Mouse (Mus musculus) forebrain, postnatal 0 days (tissue): ENCODE results near the gene Olfm2. TPM values are rescaled to one million over a fixed set of nuclear protein-coding genes. Genes with fewer than 3 reads are reported as not detected.

ENCODE experiments used
- ATAC-seq: fragments of 200-750 bp; cut with Nextera tagmentation; 2 replicates; pipeline ENCODE4 v1.8.0; 2017; ENCODE audit warnings: mild to moderate bottlenecking, moderate library complexity
- DNase-seq: peaks from one replicate; pipeline ENCODE4 v3.0.0-alpha.2; 2015
- H3K27ac ChIP-seq: fragments of 300-500 bp; sonication (generic); 2 replicates; pipeline ENCODE4 v1.5.1; 2014; ENCODE audit warnings: low read depth, mild to moderate bottlenecking, antibody characterized with exemption, low read length, moderate library complexity, mixed read lengths
- H3K27me3 ChIP-seq: fragments of 300-500 bp; sonication (generic); 2 replicates; pipeline ENCODE4 v1.6.1; 2014; ENCODE audit warnings: mild to moderate bottlenecking, low read length, mixed read lengths; ENCODE audit not compliant: insufficient read depth
- H3K36me3 ChIP-seq: fragments of 300-500 bp; sonication (generic); 2 replicates; pipeline ENCODE4 v1.6.1; 2014; ENCODE audit warnings: mild to moderate bottlenecking, moderate library complexity; ENCODE audit not compliant: insufficient read depth
- H3K4me1 ChIP-seq: fragments of 300-500 bp; sonication (generic); 2 replicates; pipeline ENCODE4 v1.6.1; 2014; ENCODE audit warnings: antibody characterized with exemption; ENCODE audit not compliant: insufficient read depth
- H3K4me2 ChIP-seq: fragments of 300-500 bp; sonication (generic); 2 replicates; pipeline ENCODE4 v1.6.1; 2014; ENCODE audit warnings: low read depth, mild to moderate bottlenecking, moderate library complexity
- H3K4me3 ChIP-seq: fragments of 300-500 bp; sonication (generic); 2 replicates; pipeline ENCODE4 v1.5.1; 2014; ENCODE audit warnings: low read depth, low read length, mixed read lengths
- H3K9ac ChIP-seq: fragments of 300-500 bp; sonication (generic); 2 replicates; pipeline ENCODE4 v1.6.1; 2014; ENCODE audit warnings: mild to moderate bottlenecking
- H3K9me3 ChIP-seq: fragments of 300-500 bp; sonication (generic); 2 replicates; pipeline ENCODE4 v1.6.1; 2016; ENCODE audit warnings: low read length
- CTCF ChIP-seq: sonication (generic); IDR thresholded peaks from 2 replicates; pipeline ENCODE4 v1.5.1; 2016; ENCODE audit warnings: antibody characterized with exemption, control low read depth, low read depth
- WGBS: fragments of 180-500 bp; shearing (Covaris S2); extraction: QIAGEN DNeasy Blood & Tissue Kit; methylation state at CpG from one replicate; pipeline ENCODE4 v1.1.7; 2014; 5-methylcytosine and 5-hydroxymethylcytosine counted together
- polyA plus RNA-seq: library from polyadenylated mRNA; unstranded; fragments of >200 nt; fragmentation: Nextera tagmentation; extraction: Ambion mirVana; gene quantifications from 2 replicates; pipeline ENCODE4 v1.2.1, GENCODE M21; 2015
- total RNA-seq: library from RNA; depleted of rRNA; stranded (reverse); fragments of >200 nt; gene quantifications from 2 replicates; pipeline ENCODE4 v1.2.3, GENCODE M21; 2014

The Olfm2 gene
- total and polyA plus RNA-seq, 2 experiments from 2014 or later = 249 to 263 TPM

GRCm38 (mm10) chr9:20731797-20732196, 14.4 kb downstream of the Olfm2 start:
- Histone ChIP-seq H3K4me1 (0 out of 2 replicates have a peak, but pooled peaks cover 5% of the 10 kb centered on the region), H3K9me3 (no peaks in the 10 kb centered on the region), H3K4me3 (no peak overlapping the region), H3K4me2 (no peak overlapping the region), H3K27me3 (no peaks in the 10 kb centered on the region), H3K36me3 (no peaks in the 10 kb centered on the region), H3K27ac (no peak overlapping the region), H3K9ac (no peak overlapping the region)
- no peak for ATAC-seq
- 66% methylated on average over 4 of the region's 4 CpGs for WGBS
- no peak for DNase-seq
- no peak for TF ChIP-seq CTCF

- WGBS = 27% methylated on average over 6 of the region's 6 CpGs
- Histone ChIP-seq H3K9me3 (no peaks in the 10 kb centered on the region), H3K9ac (no peak overlapping the region), H3K36me3 (no peaks in the 10 kb centered on the region), H3K27me3 (0 out of 2 replicates have a peak, but pooled peaks cover 7% of the 10 kb centered on the region), H3K4me2 (no peak overlapping the region), H3K4me3 (no peak overlapping the region), H3K4me1 (0 out of 2 replicates have a peak, but pooled peaks cover 10% of the 10 kb centered on the region), H3K27ac (no peak overlapping the region)
- peak; percentile 23 for DNase-seq
- TF ChIP-seq CTCF = 0 out of 2 replicates have a peak, but pooled peaks have one; percentile 7
- ATAC-seq = no peak
Observed at GRCm38 (mm10) chr9:20729451-20729850, 16.7 kb downstream of the Olfm2 start.

GRCm38 (mm10) chr9:20727601-20728113, 18.5 kb downstream of the Olfm2 start:
- peak; percentile 58 for ATAC-seq
- H3K36me3 ChIP-seq = no peaks in the 10 kb centered on the region
- no peak overlapping the region for H3K27ac ChIP-seq
- under 1% methylated on average over 42 of the region's 46 CpGs for WGBS
- H3K9ac ChIP-seq = peak overlapping the region; percentile 59
- peak overlapping the region; percentile 46 for H3K4me3 ChIP-seq
- peak; percentile 49 for DNase-seq
- peak; percentile 35; the same call in 1 of the 2 replicates for TF ChIP-seq CTCF
- H3K4me1 ChIP-seq = 0 out of 2 replicates have a peak, but pooled peaks cover 10% of the 10 kb centered on the region
- peak overlapping the region; percentile 89 for H3K4me2 ChIP-seq
- H3K27me3 ChIP-seq = 0 out of 2 replicates have a peak, but pooled peaks cover 7% of the 10 kb centered on the region
- H3K9me3 ChIP-seq = no peaks in the 10 kb centered on the region

- Histone ChIP-seq H3K9ac (peak overlapping the region; percentile 59), H3K4me1 (0 out of 2 replicates have a peak, but pooled peaks cover 10% of the 10 kb centered on the region), H3K27ac (no peak overlapping the region), H3K27me3 (0 out of 2 replicates have a peak, but pooled peaks cover 7% of the 10 kb centered on the region), H3K4me3 (peak overlapping the region; percentile 46), H3K4me2 (peak overlapping the region; percentile 89), H3K36me3 (no peaks in the 10 kb centered on the region), H3K9me3 (no peaks in the 10 kb centered on the region)
- TF ChIP-seq CTCF = no peak
- WGBS = 1% methylated on average over 45 of the region's 54 CpGs
- DNase-seq (peak; percentile 56), ATAC-seq (peak; percentile 53)
Observed at GRCm38 (mm10) chr9:20726859-20727600, 19.1 kb downstream of the Olfm2 start.

GRCm38 (mm10) chr9:20726134-20726858, 19.9 kb downstream of the Olfm2 start:
- ATAC-seq (peak; percentile 35), DNase-seq (no peak)
- peak overlapping the region; percentile 46 for H3K4me3 ChIP-seq
- H3K4me2 ChIP-seq = peak overlapping the region; percentile 89
- 2% methylated on average over 41 of the region's 42 CpGs for WGBS
- no peaks in the 10 kb centered on the region for H3K9me3 ChIP-seq
- H3K9ac ChIP-seq = peak overlapping the region; percentile 59
- no peaks in the 10 kb centered on the region for H3K36me3 ChIP-seq
- no peak for TF ChIP-seq CTCF
- H3K27me3 ChIP-seq = 0 out of 2 replicates have a peak, but pooled peaks cover 7% of the 10 kb centered on the region
- H3K27ac ChIP-seq = no peak overlapping the region
- 0 out of 2 replicates have a peak, but pooled peaks cover 10% of the 10 kb centered on the region for H3K4me1 ChIP-seq

- no peak overlapping the region for H3K4me3 ChIP-seq
- H3K27me3 ChIP-seq = 0 out of 2 replicates have a peak, but pooled peaks cover 7% of the 10 kb centered on the region
- H3K27ac ChIP-seq = no peak overlapping the region
- ATAC-seq = no peak
- no peak overlapping the region for H3K9ac ChIP-seq
- no peak for TF ChIP-seq CTCF
- peaks cover 7% of the 10 kb centered on the region; the same call in 1 of the 2 replicates for H3K36me3 ChIP-seq
- no peaks in the 10 kb centered on the region for H3K9me3 ChIP-seq
- 80% methylated on average over 2 of the region's 2 CpGs for WGBS
- H3K4me2 ChIP-seq = no peak overlapping the region
- H3K4me1 ChIP-seq = 0 out of 2 replicates have a peak, but pooled peaks cover 5% of the 10 kb centered on the region
- no peak for DNase-seq
Observed at GRCm38 (mm10) chr9:20721582-20721981, 24.6 kb downstream of the Olfm2 start.
